Mouse (Mus musculus) central nervous system, embryonic 14 days (tissue): Measurements from ENCODE around the gene Gm5622. TPM values are rescaled to one million over a fixed set of nuclear protein-coding genes. Genes with fewer than 3 reads are reported as not detected.

Experiments used
- polyA plus RNA-seq: library from polyadenylated mRNA; depleted of rRNA; stranded (reverse); fragments of >200 nt; gene quantifications from 2 replicates; pipeline ENCODE4 v1.2.3, GENCODE M21; 2012; rRNA removed

The Gm5622 gene
- polyA plus RNA-seq = not detected in 2 replicates

DNA sequence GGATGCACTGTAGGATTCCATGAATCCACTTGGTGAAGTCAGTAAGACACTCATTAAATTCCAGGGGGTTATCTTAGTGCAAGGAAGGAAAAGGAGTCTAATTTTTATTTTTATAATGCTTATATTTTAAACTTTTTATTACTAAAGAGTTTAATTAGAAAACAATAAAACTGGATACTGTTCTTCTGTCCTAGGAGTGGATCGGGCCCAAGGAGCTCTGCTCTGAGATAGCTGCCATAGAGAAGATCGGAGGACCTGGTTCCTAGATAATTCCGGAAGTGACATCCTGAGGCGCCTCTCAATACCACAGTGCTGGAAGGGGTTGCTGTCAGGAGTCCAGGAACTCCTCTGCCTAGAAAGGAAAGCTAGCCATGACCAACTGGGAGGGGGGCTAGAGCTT, at the start of gene Gm5622:
Gene Gm5622, plus strand, starts transcription at position 301 of the 400 bp plus-strand sequence.

DNA sequence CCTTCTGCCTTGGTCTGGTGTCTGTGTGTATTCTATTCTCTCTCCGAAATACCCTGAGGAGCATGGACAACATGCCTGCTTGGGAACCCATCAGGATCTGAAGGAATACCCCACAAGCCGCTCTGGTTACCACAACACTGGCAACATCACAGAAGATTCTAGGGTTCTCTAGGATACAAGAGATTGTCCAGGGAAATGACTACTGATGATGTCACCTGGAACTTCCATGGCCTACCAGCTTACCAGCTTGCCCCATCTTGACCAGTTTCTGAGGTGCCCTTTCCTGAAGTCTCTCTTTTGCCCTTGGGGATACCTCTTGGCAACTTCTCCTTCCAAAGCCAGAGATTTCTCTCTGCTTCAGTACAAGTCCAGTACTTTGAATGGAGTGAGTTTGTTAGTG, 21.4 kb downstream of the Gm5622 start, which contains the start of gene Gm17175:
Gene Gm17175, minus strand, starts transcription at position 101 of the 400 bp plus-strand sequence.

DNA sequence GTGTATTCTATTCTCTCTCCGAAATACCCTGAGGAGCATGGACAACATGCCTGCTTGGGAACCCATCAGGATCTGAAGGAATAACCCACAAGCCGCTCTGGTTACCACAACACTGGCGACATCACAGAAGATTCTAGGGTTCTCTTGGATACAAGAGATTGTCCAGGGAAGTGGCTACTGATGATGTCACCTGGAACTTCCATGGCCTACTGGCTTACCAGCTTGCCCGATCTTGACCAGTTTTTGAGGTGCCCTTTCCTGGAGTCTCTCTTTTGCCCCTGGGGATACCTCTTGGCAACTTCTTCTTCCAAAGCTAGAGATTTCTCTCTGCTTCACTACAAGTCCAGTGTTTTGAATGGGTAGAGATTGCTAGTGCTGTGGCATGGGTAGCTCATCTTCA, 39.4 kb downstream of the Gm5622 start, which contains the start of gene Gm17174:
Gene Gm17174, minus strand, starts transcription at position 101 of the 400 bp plus-strand sequence.

DNA sequence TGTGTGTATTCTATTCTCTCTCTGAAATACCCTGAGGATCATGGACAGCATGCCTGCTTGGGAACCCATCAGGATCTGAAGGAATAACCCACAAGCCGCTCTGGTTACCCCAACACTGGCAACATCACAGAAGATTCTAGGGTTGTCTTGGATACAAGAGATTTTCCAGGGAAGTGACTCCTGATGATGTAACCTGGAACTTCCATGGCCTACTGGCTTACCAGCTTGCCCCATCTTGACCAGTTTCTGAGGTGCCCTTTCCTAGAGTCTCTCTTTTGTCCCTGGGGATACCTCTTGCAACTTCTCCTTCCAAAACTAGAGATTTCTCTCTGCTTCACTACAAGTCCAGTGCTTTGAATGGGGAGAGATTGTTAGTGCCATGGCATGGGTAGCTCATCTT, 58.6 kb downstream of the Gm5622 start, which contains the start of gene Gm17078:
Gene Gm17078, minus strand, starts transcription at position 101 of the 400 bp plus-strand sequence.

DNA sequence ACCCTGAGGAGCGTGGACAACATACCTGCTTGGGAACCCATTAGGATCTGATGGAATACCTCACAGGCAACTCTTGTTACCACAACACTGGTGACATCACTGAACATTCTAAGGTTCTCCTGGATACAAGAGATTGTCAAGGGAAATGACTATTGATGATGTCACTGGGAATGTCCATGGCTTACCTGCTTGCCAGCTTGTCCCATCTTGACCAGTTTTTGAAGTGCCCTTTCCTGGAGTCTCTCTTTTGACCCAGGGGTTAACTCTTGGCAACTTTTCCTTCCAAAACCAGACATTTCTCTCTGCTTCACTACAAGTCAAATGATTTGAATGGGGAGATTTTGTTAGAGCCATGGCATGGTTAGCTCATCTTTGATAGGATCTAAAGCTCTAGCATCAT, 83.0 kb downstream of the Gm5622 start, which contains the start of gene Gm4181:
Gene Gm4181, minus strand, starts transcription at position 101 of the 400 bp plus-strand sequence.

DNA sequence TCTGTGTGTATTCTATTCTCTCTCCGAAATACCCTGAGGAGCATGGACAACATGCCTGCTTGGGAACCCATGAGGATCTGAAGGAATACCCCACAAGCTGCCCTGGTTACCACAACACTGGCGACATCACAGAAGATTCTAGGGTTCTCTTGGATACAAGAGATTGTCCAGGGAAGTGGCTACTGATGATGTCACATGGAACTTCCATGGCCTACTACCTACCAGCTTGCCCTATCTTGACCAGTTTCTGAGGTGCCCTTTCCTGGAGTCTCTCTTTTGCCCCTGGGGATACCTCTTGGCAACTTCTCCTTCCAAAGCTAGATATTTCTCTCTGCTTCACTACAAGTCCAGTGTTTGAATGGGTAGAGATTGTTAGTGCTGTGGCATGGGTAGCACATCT, 142.8 kb downstream of the Gm5622 start, which contains the start of gene Gm17079:
Gene Gm17079, minus strand, starts transcription at position 101 of the 400 bp plus-strand sequence.

Other genes starting within 250 kb of the Gm5622 start
- gene Gm7247, start 191.0 kb upstream of the Gm5622 start, polyA plus RNA-seq = not detected in 2 replicates
- gene Vmn2r88, start 142.0 kb upstream of the Gm5622 start, polyA plus RNA-seq = not detected in 2 replicates
- gene Vmn2r89, start 100.9 kb upstream of the Gm5622 start, polyA plus RNA-seq = not detected in 2 replicates
- not detected in 2 replicates for gene Gm17175, start 21.3 kb downstream of the Gm5622 start, polyA plus RNA-seq
- gene Gm17174, start 39.3 kb downstream of the Gm5622 start, polyA plus RNA-seq = not detected in 2 replicates
- not detected in 2 replicates for gene Gm17078, start 58.5 kb downstream of the Gm5622 start, polyA plus RNA-seq
- not detected in 2 replicates for gene Gm4181, start 82.9 kb downstream of the Gm5622 start, polyA plus RNA-seq
- not detected in 2 replicates for gene Gm17079, start 142.7 kb downstream of the Gm5622 start, polyA plus RNA-seq
- gene Gm5800, start 164.4 kb downstream of the Gm5622 start, polyA plus RNA-seq = not detected in 2 replicates
- gene Ang4, start 220.8 kb downstream of the Gm5622 start, polyA plus RNA-seq = not detected in 2 replicates
- not detected in 2 replicates for gene AY358078, start 247.3 kb downstream of the Gm5622 start, polyA plus RNA-seq